Mouse (Mus musculus) midbrain, embryonic 11.5 days (tissue): ENCODE results near the gene Sema4d. TPM values are rescaled to one million over a fixed set of nuclear protein-coding genes. Genes with fewer than 3 reads are reported as not detected.
"Not testable (repeated sequence)": the region's sequence is repeated elsewhere in the genome, so short reads cannot be mapped to it uniquely, and the experiment has no call there.

Experiments used
- ATAC-seq: fragments of 200-750 bp; cut with Nextera tagmentation; 2 replicates; pipeline ENCODE4 v1.8.0; 2017; ENCODE audit warnings: moderate TSS enrichment, moderate library complexity; ENCODE audit not compliant: low FRiP score
- DNase-seq: peaks from one replicate; pipeline ENCODE4 v3.0.0; 2015; ENCODE audit warnings: low spot score; ENCODE audit errors: missing footprints
- H3K27ac ChIP-seq: fragments of 300-500 bp; sonication (generic); 2 replicates; pipeline ENCODE4 v1.5.1; 2014; ENCODE audit warnings: low read depth, low read length
- H3K27me3 ChIP-seq: fragments of 300-500 bp; sonication (generic); 2 replicates; pipeline ENCODE4 v1.6.1; 2014; ENCODE audit warnings: mild to moderate bottlenecking, low read length, moderate library complexity, mixed read lengths; ENCODE audit not compliant: control insufficient read depth, insufficient read depth
- H3K36me3 ChIP-seq: fragments of 300-500 bp; sonication (generic); 2 replicates; pipeline ENCODE4 v1.6.1; 2014; ENCODE audit warnings: mild to moderate bottlenecking, low read length, moderate library complexity, mixed read lengths; ENCODE audit not compliant: control insufficient read depth, insufficient read depth
- H3K4me1 ChIP-seq: fragments of 300-500 bp; sonication (generic); 2 replicates; pipeline ENCODE4 v1.6.1; 2014; ENCODE audit warnings: low read length; ENCODE audit not compliant: control insufficient read depth, insufficient read depth
- H3K4me2 ChIP-seq: fragments of 300-500 bp; sonication (generic); 2 replicates; pipeline ENCODE4 v1.6.1; 2014; ENCODE audit warnings: mild to moderate bottlenecking, moderate library complexity
- H3K4me3 ChIP-seq: fragments of 300-500 bp; sonication (generic); 2 replicates; pipeline ENCODE4 v1.5.1; 2014; ENCODE audit warnings: low read depth, low read length
- H3K9ac ChIP-seq: fragments of 300-500 bp; sonication (generic); 2 replicates; pipeline ENCODE4 v1.6.1; 2014; ENCODE audit warnings: low read length
- H3K9me3 ChIP-seq: fragments of 300-500 bp; sonication (generic); 2 replicates; pipeline ENCODE4 v1.6.1; 2016; ENCODE audit warnings: low read length; ENCODE audit not compliant: control insufficient read depth
- WGBS: fragments of 180-500 bp; shearing (Covaris S2); extraction: QIAGEN DNeasy Blood & Tissue Kit; methylation state at CpG from one replicate; pipeline ENCODE4 v1.1.7; 2014; 5-methylcytosine and 5-hydroxymethylcytosine counted together
- polyA plus RNA-seq: library from polyadenylated mRNA; unstranded; fragments of >200 nt; fragmentation: Nextera tagmentation; extraction: Ambion mirVana; gene quantifications from 2 replicates; pipeline ENCODE4 v1.2.1, GENCODE M21; 2014

Gene Sema4d
- polyA plus RNA-seq, 1 experiment from 2014 or later = 4.9 TPM

GRCm38 (mm10) chr13:51834520-51834919, 41.0 kb upstream of the Sema4d start:
- ATAC-seq (no peak), DNase-seq (no peak)
- whole genome bisulfite sequencing = 76% methylated on average over 2 of the region's 2 CpGs
- Histone ChIP-seq H3K27me3 (peaks cover 7% of the 10 kb centered on the region; the same call in 1 of the 2 replicates), H3K36me3 (no peaks in the 10 kb centered on the region), H3K4me2 (no peak overlapping the region), H3K9ac (no peak overlapping the region), H3K4me3 (no peak overlapping the region), H3K27ac (no peak overlapping the region), H3K9me3 (no peaks in the 10 kb centered on the region), H3K4me1 (no peaks in the 10 kb centered on the region)

- not testable (repeated sequence) for DNase-seq, H3K4me2 ChIP-seq, ATAC-seq, H3K9me3 ChIP-seq, H3K4me3 ChIP-seq, H3K4me1 ChIP-seq, H3K27me3 ChIP-seq, H3K36me3 ChIP-seq, H3K27ac ChIP-seq, H3K9ac ChIP-seq
- WGBS = 77% methylated on average over 8 of the region's 8 CpGs
These were observed 40.5 kb upstream of the Sema4d start for GRCm38 (mm10) chr13:51834024-51834423.

DNA sequence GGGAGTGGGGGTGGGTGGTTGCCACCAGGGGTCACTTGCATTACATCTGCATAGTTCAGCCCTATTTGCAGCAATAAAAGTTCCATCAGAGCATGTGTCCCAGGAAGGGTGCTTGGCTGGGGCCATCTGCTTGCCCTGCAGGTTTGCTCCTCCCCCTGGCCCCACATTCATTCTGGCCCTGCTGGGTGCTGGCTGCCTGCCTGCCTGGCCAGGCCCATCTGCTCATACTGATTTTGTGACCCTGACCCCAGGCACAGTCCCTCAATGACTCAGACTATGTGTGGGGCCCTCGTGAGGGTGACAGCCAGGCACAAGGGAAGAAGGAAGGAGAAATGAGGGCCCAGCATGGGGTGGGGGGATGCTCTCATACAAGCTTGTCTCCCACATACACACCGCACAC, 40.1 kb upstream of the Sema4d start:
- Histone ChIP-seq H3K4me3 (no peak overlapping the region), H3K27ac (no peak overlapping the region), H3K9ac (no peak overlapping the region), H3K9me3 (no peaks in the 10 kb centered on the region), H3K36me3 (no peaks in the 10 kb centered on the region), H3K4me1 (no peaks in the 10 kb centered on the region), H3K4me2 (no peak overlapping the region), H3K27me3 (peaks cover 1% of the 10 kb centered on the region; the same call in 1 of the 2 replicates)
- DNase-seq = no peak
- WGBS = 38% methylated on average over 2 of the region's 2 CpGs
- peak; percentile 76 for ATAC-seq

DNA sequence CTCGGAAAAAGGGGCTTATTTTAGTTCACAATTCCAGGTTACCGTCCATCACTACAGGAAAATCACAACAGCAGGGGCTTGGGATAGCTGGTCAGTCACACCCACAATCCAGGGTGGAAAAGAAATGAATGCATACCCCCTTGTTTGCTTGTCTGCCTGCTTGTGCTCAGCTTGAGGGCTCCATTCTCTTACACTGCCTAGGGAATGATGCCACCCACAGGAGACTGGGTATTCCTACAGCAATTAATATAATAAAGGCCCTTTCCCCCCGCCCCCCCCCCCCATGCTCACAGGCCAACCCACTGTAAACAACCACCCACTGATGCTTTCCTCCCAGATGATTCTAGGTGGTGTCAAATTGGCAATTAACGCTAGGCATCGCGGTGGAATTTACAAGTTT, 38.9 kb upstream of the Sema4d start:
- H3K9ac ChIP-seq = no peak overlapping the region
- H3K9me3 ChIP-seq = no peaks in the 10 kb centered on the region
- no peak overlapping the region for H3K4me2 ChIP-seq
- no peak overlapping the region for H3K27ac ChIP-seq
- ATAC-seq (no peak), DNase-seq (no peak)
- H3K27me3 ChIP-seq = no peaks in the 10 kb centered on the region
- 85% methylated on average over 6 of the region's 6 CpGs for WGBS
- no peaks in the 10 kb centered on the region for H3K4me1 ChIP-seq
- no peak overlapping the region for H3K4me3 ChIP-seq
- H3K36me3 ChIP-seq = no peaks in the 10 kb centered on the region

DNA sequence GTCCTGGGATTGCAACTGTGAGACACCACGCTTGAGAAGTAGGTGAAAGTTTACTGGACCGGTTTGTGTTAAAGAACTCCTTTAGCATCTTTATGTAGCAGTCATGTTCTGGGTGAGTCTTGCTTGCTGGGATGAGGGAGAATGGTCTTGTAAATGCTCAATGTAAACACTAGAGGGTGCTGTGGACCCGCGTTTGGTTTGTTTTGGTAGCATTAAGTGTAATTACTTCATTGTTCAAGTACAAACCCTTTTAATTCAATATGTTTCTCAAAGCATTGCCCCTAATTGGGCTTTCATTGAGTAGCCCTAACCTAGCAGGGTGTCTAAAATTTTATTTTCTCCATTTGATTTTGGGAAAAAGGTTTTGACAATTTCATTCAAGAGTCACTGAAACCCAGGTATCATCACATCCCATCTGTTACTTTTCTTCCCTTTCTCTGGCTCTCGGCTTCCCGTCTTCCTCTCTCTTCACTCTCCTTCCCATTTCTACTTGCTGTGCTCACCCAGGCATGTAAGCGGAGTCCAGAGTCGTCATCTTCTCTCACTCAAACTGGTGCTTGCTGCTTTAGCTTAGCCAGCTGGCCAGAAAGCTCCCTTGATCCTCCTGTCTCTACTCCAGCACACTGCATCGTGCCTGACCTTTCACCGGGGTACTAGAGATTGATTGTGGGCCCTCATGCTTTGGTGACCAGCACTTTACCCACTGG, 37.4 kb upstream of the Sema4d start:
- Histone ChIP-seq H3K9ac (no peak overlapping the region), H3K9me3 (no peaks in the 10 kb centered on the region), H3K4me1 (no peaks in the 10 kb centered on the region), H3K4me2 (no peak overlapping the region), H3K4me3 (no peak overlapping the region), H3K27ac (no peak overlapping the region), H3K27me3 (no peaks in the 10 kb centered on the region), H3K36me3 (no peaks in the 10 kb centered on the region)
- ATAC-seq (no peak), DNase-seq (peak; percentile 89)
- 31% methylated on average over 10 of the region's 10 CpGs for WGBS

DNA sequence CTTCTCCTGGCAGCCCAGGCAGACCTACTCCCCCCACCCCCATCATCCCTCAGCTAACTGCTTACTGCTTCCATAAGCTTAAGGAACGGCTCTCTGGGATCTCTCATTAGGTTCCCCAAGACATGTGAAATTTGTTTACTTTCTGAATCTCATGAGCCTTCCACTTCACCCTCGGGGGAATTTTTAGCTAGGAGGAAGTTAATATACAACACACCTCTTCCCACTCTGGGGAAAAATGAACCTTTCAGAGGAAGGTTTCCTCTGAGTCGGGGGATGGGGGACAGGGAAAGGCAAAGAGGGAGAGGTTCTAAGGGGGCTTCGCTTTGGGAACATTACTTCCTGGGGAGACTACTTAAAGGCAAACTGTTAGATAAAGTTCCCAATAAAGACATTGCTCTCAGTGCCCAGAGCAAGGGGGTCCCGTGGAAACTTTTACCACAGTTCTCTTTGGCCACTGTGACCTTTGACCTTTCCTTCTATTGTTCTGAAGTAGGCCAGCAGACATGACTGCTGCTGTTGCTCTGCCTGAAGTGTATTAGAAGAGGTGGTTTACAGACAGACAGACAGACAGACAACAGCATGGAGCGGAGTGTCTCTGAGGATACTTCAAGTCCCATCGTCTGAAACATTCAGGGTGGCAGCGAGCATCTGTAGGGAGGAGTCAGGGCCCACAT, 30.4 kb upstream of the Sema4d start:
- Histone ChIP-seq H3K4me2 (no peak overlapping the region), H3K4me1 (no peaks in the 10 kb centered on the region), H3K9ac (no peak overlapping the region), H3K36me3 (no peaks in the 10 kb centered on the region), H3K27me3 (no peaks in the 10 kb centered on the region), H3K9me3 (no peaks in the 10 kb centered on the region), H3K4me3 (no peak overlapping the region), H3K27ac (no peak overlapping the region)
- ATAC-seq (no peak), DNase-seq (no peak)
- 51% methylated on average over 8 of the region's 8 CpGs for WGBS

GRCm38 (mm10) chr13:51821988-51822387, 28.4 kb upstream of the Sema4d start:
- no peak overlapping the region for H3K9ac ChIP-seq
- no peak overlapping the region for H3K27ac ChIP-seq
- no peak overlapping the region for H3K4me3 ChIP-seq
- WGBS = 82% methylated on average over 3 of the region's 3 CpGs
- H3K27me3 ChIP-seq = no peaks in the 10 kb centered on the region
- ATAC-seq = no peak
- H3K4me1 ChIP-seq = no peaks in the 10 kb centered on the region
- no peak for DNase-seq
- H3K9me3 ChIP-seq = no peaks in the 10 kb centered on the region
- no peaks in the 10 kb centered on the region for H3K36me3 ChIP-seq
- no peak overlapping the region for H3K4me2 ChIP-seq

DNA sequence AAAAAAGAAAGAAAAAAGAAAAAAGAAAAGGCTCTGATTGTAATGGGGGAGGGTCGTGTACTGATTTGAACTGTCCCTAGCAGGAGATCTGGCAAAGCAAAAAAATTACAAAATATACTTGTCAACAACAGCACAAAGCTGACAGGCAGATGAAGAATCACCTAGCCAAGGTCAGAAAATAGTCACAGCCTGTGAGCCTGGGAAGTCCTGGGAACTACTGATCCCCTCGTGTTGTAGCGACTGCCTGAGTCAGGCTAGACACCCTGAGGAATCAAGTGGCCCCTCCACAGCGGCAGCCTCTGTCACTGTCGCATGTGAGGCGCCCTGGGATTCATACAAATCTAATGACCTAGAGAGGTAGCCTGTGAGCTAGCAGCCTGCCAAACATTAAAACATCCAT, 25.8 kb upstream of the Sema4d start:
- no peak overlapping the region for H3K9ac ChIP-seq
- 83% methylated on average over 6 of the region's 6 CpGs for WGBS
- no peaks in the 10 kb centered on the region for H3K4me1 ChIP-seq
- DNase-seq = no peak
- no peak overlapping the region for H3K4me2 ChIP-seq
- no peak overlapping the region for H3K27ac ChIP-seq
- no peaks in the 10 kb centered on the region for H3K9me3 ChIP-seq
- no peaks in the 10 kb centered on the region for H3K27me3 ChIP-seq
- H3K36me3 ChIP-seq = no peaks in the 10 kb centered on the region
- no peak for ATAC-seq
- H3K4me3 ChIP-seq = no peak overlapping the region

GRCm38 (mm10) chr13:51818944-51819326, 25.4 kb upstream of the Sema4d start:
- H3K4me2 ChIP-seq = no peak overlapping the region
- 71% methylated on average over 3 of the region's 3 CpGs for WGBS
- no peak overlapping the region for H3K4me3 ChIP-seq
- ATAC-seq (no peak), DNase-seq (peak; percentile 57)
- H3K4me1 ChIP-seq = 0 out of 2 replicates have a peak, but pooled peaks cover under 1% of the 10 kb centered on the region
- no peaks in the 10 kb centered on the region for H3K36me3 ChIP-seq
- H3K9ac ChIP-seq = no peak overlapping the region
- H3K9me3 ChIP-seq = no peaks in the 10 kb centered on the region
- H3K27ac ChIP-seq = no peak overlapping the region
- no peaks in the 10 kb centered on the region for H3K27me3 ChIP-seq
